8 mouse cellular contexts compared by ENCODE assay signal in genomic region chr12:110850929-110851256, GRCm38 (mm10). TPM values are rescaled to one million over a fixed set of nuclear protein-coding genes. Genes with fewer than 3 reads are reported as not detected.
DNase-seq lines count a peak whose midpoint lies in the region; ATAC-seq and TF ChIP-seq lines count a peak whose summit lies in the region.

No protein-coding gene starts in this region.

- peaks cover 6% of the 10 kb centered on the region; the same call in 1 of the 2 replicates for H3K36me3 ChIP-seq in lung, embryonic 15.5 days
- H3K36me3 ChIP-seq in embryonic facial prominence, embryonic 13.5 days: peaks cover 17% of the 10 kb centered on the region
- H3K36me3 ChIP-seq in intestine, postnatal 0 days (ENCODE audit: control insufficient read depth, insufficient read depth): peaks cover 13% of the 10 kb centered on the region
- H3K36me3 ChIP-seq in neural tube, embryonic 13.5 days: peaks cover 10% of the 10 kb centered on the region

- no peaks in the 10 kb centered on the region for H3K9me3 ChIP-seq in lung, embryonic 15.5 days
- H3K9me3 ChIP-seq in embryonic facial prominence, embryonic 13.5 days: no peaks in the 10 kb centered on the region
- no peaks in the 10 kb centered on the region for H3K9me3 ChIP-seq in intestine, postnatal 0 days (ENCODE audit: control insufficient read depth)
- H3K9me3 ChIP-seq in neural tube, embryonic 13.5 days: no peaks in the 10 kb centered on the region

- peaks cover 17% of the 10 kb centered on the region for H3K4me1 ChIP-seq in lung, embryonic 15.5 days
- H3K4me1 ChIP-seq in embryonic facial prominence, embryonic 13.5 days: peaks cover 21% of the 10 kb centered on the region
- H3K4me1 ChIP-seq in intestine, postnatal 0 days (replicated peaks; ENCODE audit: control insufficient read depth, insufficient read depth, low read length): peaks cover 8% of the 10 kb centered on the region; the same call in 1 of the 2 replicates
- peaks cover 22% of the 10 kb centered on the region for H3K4me1 ChIP-seq in neural tube, embryonic 13.5 days (replicated peaks)

- DNase-seq in lung, postnatal 4 days: no peak
- no peak for DNase-seq in left cerebral cortex, adult 11 months (ENCODE audit: low spot score)
- DNase-seq in thymus, postnatal 10 days (ENCODE audit: low spot score in 2 of 2): no peak
- no peak for DNase-seq in gastrocnemius, adult 18-20 months (ENCODE audit: low spot score)

- ATAC-seq in lung, embryonic 15.5 days (ENCODE audit: borderline replicate concordance, extremely low read depth, low FRiP score, low TSS enrichment): no peak
- ATAC-seq in embryonic facial prominence, embryonic 13.5 days (ENCODE audit: insufficient number of reproducible peaks, insufficient read depth, low FRiP score, low TSS enrichment, low read depth): no peak
- 0 out of 2 replicates have a peak, but pooled peaks have one; percentile 0 for ATAC-seq in intestine, postnatal 0 days
- no peak for ATAC-seq in neural tube, embryonic 13.5 days (ENCODE audit: low read depth)

- peak overlapping the region; percentile 77 for H3K9ac ChIP-seq in lung, embryonic 15.5 days
- peak overlapping the region; percentile 93 for H3K9ac ChIP-seq in embryonic facial prominence, embryonic 13.5 days
- peak overlapping the region; percentile 84 for H3K9ac ChIP-seq in intestine, postnatal 0 days (ENCODE audit: low read depth, low read length)
- H3K9ac ChIP-seq in neural tube, embryonic 13.5 days: peak overlapping the region; percentile 92

- peak overlapping the region; percentile 75 for H3K27ac ChIP-seq in lung, embryonic 15.5 days
- peak overlapping the region; percentile 74 for H3K27ac ChIP-seq in embryonic facial prominence, embryonic 13.5 days
- H3K27ac ChIP-seq in intestine, postnatal 0 days (ENCODE audit: low read depth, low read length): peak overlapping the region; percentile 84
- H3K27ac ChIP-seq in neural tube, embryonic 13.5 days (replicated peaks): no peak overlapping the region; the same call in 1 of the 2 replicates

- no peak for TF ChIP-seq CTCF in intestine, postnatal 0 days (IDR thresholded peaks at IDR 0.05; ENCODE audit: low read depth)

- no peaks in the 10 kb centered on the region for H3K27me3 ChIP-seq in lung, embryonic 15.5 days
- peaks cover 13% of the 10 kb centered on the region for H3K27me3 ChIP-seq in embryonic facial prominence, embryonic 13.5 days
- no peaks in the 10 kb centered on the region for H3K27me3 ChIP-seq in intestine, postnatal 0 days (replicated peaks; ENCODE audit: control insufficient read depth, insufficient read depth, low read length)
- H3K27me3 ChIP-seq in neural tube, embryonic 13.5 days: peaks cover 13% of the 10 kb centered on the region

- H3K4me3 ChIP-seq in lung, embryonic 15.5 days: peak overlapping the region; percentile 89
- H3K4me3 ChIP-seq in embryonic facial prominence, embryonic 13.5 days: peak overlapping the region; percentile 91
- H3K4me3 ChIP-seq in intestine, postnatal 0 days (ENCODE audit: low read depth, low read length): peak overlapping the region; percentile 87
- peak overlapping the region; percentile 85 for H3K4me3 ChIP-seq in neural tube, embryonic 13.5 days

- peak overlapping the region; percentile 77 for H3K4me2 ChIP-seq in lung, embryonic 15.5 days
- H3K4me2 ChIP-seq in embryonic facial prominence, embryonic 13.5 days: peak overlapping the region; percentile 80
- H3K4me2 ChIP-seq in intestine, postnatal 0 days (replicated peaks; ENCODE audit: low read depth): peak overlapping the region; percentile 89
- H3K4me2 ChIP-seq in neural tube, embryonic 13.5 days: peak overlapping the region; percentile 75

- 8% methylated on average over 9 of the region's 9 CpGs for WGBS in lung, embryonic 15.5 days
- 15% methylated on average over 9 of the region's 9 CpGs for WGBS in embryonic facial prominence, embryonic 13.5 days
- WGBS in intestine, postnatal 0 days: 14% methylated on average over 9 of the region's 9 CpGs
- 15% methylated on average over 9 of the region's 9 CpGs for WGBS in neural tube, embryonic 13.5 days

RNA-seq across cellular contexts. Expression of gene Zfp839, which starts 0.8 kb away (rescaled TPM):
- 4.7 and 6.2 TPM in 2 replicates for polyA plus RNA-seq in lung, embryonic 15.5 days (2015; fragmentation: Nextera tagmentation; extraction: Ambion mirVana)
- 7.7 and 8.7 TPM in 2 replicates for polyA plus RNA-seq in embryonic facial prominence, embryonic 13.5 days (2015; fragmentation: Nextera tagmentation; extraction: Ambion mirVana)
- polyA plus RNA-seq in intestine, postnatal 0 days (2015; fragmentation: Nextera tagmentation; extraction: Ambion mirVana): 1.6 and 2.3 TPM in 2 replicates
- polyA plus RNA-seq in neural tube, embryonic 13.5 days (2015; fragmentation: Nextera tagmentation; extraction: Ambion mirVana): 3.9 and 4.3 TPM in 2 replicates
- total RNA-seq in gastrocnemius, adult 18-20 months (2021): 1 to 10 TPM; 6.8 to 8.0 TPM

RNA-seq across cellular contexts. Expression of gene Mok, which starts 10.2 kb away (rescaled TPM):
- 7.1 and 7.4 TPM in 2 replicates for polyA plus RNA-seq in lung, embryonic 15.5 days (2015; fragmentation: Nextera tagmentation; extraction: Ambion mirVana)
- polyA plus RNA-seq in embryonic facial prominence, embryonic 13.5 days (2015; fragmentation: Nextera tagmentation; extraction: Ambion mirVana): 6.5 and 7.3 TPM in 2 replicates
- polyA plus RNA-seq in intestine, postnatal 0 days (2015; fragmentation: Nextera tagmentation; extraction: Ambion mirVana): 0.80 and 0.85 TPM in 2 replicates
- polyA plus RNA-seq in neural tube, embryonic 13.5 days (2015; fragmentation: Nextera tagmentation; extraction: Ambion mirVana): 10.8 and 11.7 TPM in 2 replicates
- total RNA-seq in gastrocnemius, adult 18-20 months (2021): under 1 TPM in 1 of 2 experiments, not detected in 1; 0.27 TPM

RNA-seq across cellular contexts. Expression of gene Cinp, which starts 38.1 kb away (rescaled TPM):
- polyA plus RNA-seq in lung, embryonic 15.5 days (2015; fragmentation: Nextera tagmentation; extraction: Ambion mirVana): 73.7 and 79.1 TPM in 2 replicates
- polyA plus RNA-seq in embryonic facial prominence, embryonic 13.5 days (2015; fragmentation: Nextera tagmentation; extraction: Ambion mirVana): 66.9 and 74.3 TPM in 2 replicates
- 30.5 and 31.0 TPM in 2 replicates for polyA plus RNA-seq in intestine, postnatal 0 days (2015; fragmentation: Nextera tagmentation; extraction: Ambion mirVana)
- 66.0 and 66.9 TPM in 2 replicates for polyA plus RNA-seq in neural tube, embryonic 13.5 days (2015; fragmentation: Nextera tagmentation; extraction: Ambion mirVana)
- total RNA-seq in gastrocnemius, adult 18-20 months (2021): 10 to 100 TPM; 20.8 to 24.9 TPM

RNA-seq across cellular contexts. Expression of gene Tecpr2, which starts 38.2 kb away (rescaled TPM):
- 3.1 and 3.3 TPM in 2 replicates for polyA plus RNA-seq in lung, embryonic 15.5 days (2015; fragmentation: Nextera tagmentation; extraction: Ambion mirVana)
- 5.0 and 5.4 TPM in 2 replicates for polyA plus RNA-seq in embryonic facial prominence, embryonic 13.5 days (2015; fragmentation: Nextera tagmentation; extraction: Ambion mirVana)
- 1.3 and 1.6 TPM in 2 replicates for polyA plus RNA-seq in intestine, postnatal 0 days (2015; fragmentation: Nextera tagmentation; extraction: Ambion mirVana)
- 6.1 and 6.3 TPM in 2 replicates for polyA plus RNA-seq in neural tube, embryonic 13.5 days (2015; fragmentation: Nextera tagmentation; extraction: Ambion mirVana)
- 1 to 10 TPM; 2.4 to 2.9 TPM for total RNA-seq in gastrocnemius, adult 18-20 months (2021)
